Mouse (Mus musculus) 3134 (cell line): Measurements from ENCODE around the gene Pbx2.
A peak's percentile ranks its signal among the peaks of the same experiment; 100 is the strongest.

Experiments used
- DNase-seq: peaks from one replicate; pipeline ENCODE4 v3.0.0-alpha.2; 2011; ENCODE audit warnings: low spot score; ENCODE audit not compliant: insufficient read length; ENCODE audit errors: extremely low read depth

Gene Pbx2

GRCm38 (mm10) chr17:34578070-34578469 is 13.0 kb upstream of the Pbx2 start:
- no peak for DNase-seq

DNA sequence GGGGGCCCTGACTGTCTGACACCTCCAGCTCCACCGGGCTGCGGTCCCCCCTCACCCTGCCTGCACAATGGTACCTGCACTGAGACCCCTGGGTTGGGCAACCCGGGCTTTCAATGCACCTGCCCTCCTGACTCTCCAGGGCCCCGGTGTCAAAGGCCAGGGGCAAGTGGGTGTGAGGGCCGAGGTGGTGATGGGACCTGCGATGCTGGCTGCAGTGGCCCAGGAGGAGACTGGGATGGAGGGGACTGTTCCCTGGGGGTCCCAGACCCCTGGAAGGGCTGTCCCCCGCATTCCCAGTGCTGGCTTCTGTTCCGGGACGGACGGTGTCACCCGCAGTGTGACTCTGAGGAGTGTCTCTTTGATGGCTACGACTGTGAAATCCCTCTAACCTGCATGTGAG is 8.5 kb upstream of the Pbx2 start:
- no peak for DNase-seq

- no peak for DNase-seq
Measured at GRCm38 (mm10) chr17:34583397-34583796, 7.7 kb upstream of the Pbx2 start.

DNA sequence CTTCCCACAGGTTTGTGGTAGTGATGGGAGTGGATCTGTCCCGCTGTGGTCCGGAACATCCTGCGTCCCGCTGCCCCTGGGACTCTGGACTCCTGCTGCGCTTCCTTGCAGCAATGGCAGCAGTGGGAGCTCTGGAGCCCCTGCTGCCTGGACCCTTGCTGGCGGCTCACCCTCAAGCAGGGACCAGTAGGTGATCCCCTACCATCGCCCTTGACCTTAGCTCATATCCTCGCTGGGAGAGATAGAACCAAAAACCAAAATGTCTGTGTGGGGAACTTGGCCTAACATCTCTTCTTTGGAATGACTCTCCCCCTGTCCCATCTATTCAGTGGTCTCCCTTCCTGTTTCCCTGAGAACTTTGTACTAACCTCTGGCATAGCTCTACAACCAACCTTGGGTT is 7.2 kb upstream of the Pbx2 start:
- no peak for DNase-seq

- no peak for DNase-seq
Measured at GRCm38 (mm10) chr17:34585121-34585520, 5.9 kb upstream of the Pbx2 start.

DNA sequence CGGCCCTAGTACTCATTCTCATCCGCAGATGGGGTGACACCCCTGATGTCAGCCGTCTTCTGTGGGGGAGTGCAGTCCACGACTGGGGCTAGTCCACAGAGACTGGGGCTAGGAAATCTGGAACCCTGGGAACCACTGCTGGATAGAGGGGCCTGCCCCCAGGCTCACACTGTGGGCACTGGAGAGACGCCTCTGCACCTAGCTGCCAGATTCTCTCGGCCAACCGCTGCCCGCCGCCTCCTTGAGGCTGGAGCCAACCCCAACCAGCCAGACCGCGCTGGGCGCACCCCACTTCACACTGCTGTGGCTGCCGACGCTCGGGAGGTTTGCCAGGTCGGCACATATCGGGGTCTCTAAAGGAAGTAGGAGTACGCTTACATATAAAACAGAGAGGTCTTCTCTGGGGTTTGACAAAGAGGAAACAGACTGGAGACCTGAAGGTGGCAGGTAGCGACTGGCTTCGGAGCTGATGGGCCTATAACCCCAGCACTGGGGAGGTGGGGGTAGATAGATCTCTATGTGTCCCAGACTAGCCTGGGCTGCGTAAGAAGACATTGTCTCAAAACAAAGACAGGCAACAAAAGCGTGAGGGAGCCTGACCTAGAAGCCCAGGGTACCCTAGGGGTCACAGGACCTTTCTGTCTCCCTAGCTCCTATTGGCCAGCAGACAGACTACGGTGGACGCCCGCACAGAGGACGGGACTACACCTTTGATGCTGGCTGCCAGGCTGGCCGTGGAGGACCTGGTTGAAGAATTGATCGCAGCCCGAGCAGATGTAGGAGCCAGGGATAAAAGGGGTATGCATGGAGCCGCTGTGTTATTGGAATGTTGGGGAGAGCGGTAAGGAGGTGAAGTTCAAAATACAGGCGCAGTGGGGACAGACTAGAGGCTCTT is 4.9 kb upstream of the Pbx2 start:
- DNase-seq = no peak

- peak; percentile 67 for DNase-seq
Measured at GRCm38 (mm10) chr17:34586796-34587422, 4.2 kb upstream of the Pbx2 start.

GRCm38 (mm10) chr17:34587423-34587811 is 3.6 kb upstream of the Pbx2 start:
- peak; percentile 97 for DNase-seq

GRCm38 (mm10) chr17:34587814-34588213 is 3.3 kb upstream of the Pbx2 start:
- DNase-seq = no peak

- DNase-seq = no peak
Measured at GRCm38 (mm10) chr17:34588767-34589166, 2.3 kb upstream of the Pbx2 start.

- DNase-seq = no peak
Measured at GRCm38 (mm10) chr17:34589206-34589605, 1.9 kb upstream of the Pbx2 start.

GRCm38 (mm10) chr17:34589681-34590101 is 1.4 kb upstream of the Pbx2 start, which contains the start of gene Gpsm3:
TSS of gene Gpsm3 (plus strand) at chr17:34589806.
- no peak for DNase-seq

GRCm38 (mm10) chr17:34590154-34590987 is 695 bp upstream of the Pbx2 start:
- no peak for DNase-seq

DNA sequence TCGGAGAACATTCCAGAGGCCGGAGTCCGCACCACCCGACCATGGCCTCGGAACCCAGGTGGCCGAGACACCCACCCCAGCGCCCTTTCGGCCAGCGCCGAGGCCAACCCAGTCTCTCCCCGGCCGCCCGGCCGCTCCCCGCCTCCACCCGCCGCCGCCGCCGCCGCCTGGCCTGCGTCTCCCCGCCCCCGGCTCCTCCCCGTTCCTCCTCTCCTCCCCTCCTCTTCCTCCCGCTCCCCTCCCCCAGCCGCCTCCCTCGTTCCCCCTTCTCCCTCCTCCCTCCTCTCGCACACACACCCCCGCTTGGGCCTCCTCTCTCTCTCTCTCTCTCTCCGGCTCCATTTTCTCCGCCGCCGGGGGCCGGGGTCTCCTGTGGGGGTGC is 919 bp downstream of the Pbx2 start:
- DNase-seq = peak; percentile 78

GRCm38 (mm10) chr17:34592581-34593549 is 1.8 kb downstream of the Pbx2 start:
- DNase-seq = no peak

GRCm38 (mm10) chr17:34593752-34594525 is 2.9 kb downstream of the Pbx2 start:
- no peak for DNase-seq

GRCm38 (mm10) chr17:34596098-34596497 is 5.0 kb downstream of the Pbx2 start:
- DNase-seq = no peak

DNA sequence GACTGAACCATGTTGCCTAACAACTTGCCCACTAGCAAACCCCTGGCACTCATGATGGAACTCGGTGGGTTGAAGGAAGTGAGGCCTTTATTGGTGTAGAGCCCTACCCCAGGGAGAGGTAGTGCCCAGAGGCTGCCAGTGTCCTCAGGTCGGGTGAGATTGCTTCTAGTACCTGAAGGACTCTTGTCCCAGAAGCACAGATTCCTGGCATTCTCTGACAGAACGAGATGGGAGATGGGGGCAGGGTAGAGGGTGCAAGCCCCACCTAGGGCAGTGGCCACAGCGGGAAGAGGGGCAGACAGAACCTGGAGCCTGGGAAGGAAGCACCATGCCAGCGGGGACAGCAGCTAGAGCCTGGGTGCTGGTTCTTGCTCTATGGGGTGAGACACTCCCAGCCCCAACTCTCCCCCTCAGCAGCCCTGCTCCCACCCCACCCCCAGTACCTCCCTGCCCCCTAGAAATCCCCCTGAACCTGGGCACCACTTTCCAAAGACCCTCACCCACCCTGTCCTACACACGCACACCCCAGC is 6.6 kb downstream of the Pbx2 start, which contains the start of gene Ager:
Ager (plus strand) TSS at position 297 of the 530 bp plus-strand sequence.
- no peak for DNase-seq

- DNase-seq = no peak
Measured at GRCm38 (mm10) chr17:34599891-34600290, 8.8 kb downstream of the Pbx2 start.
